Mouse (Mus musculus): ENCODE data around the gene Slc25a39.
"Not testable (repeated sequence)": the region's sequence is repeated elsewhere in the genome, so short reads cannot be mapped to it uniquely, and the experiment has no call there.

Gene Slc25a39

DNA sequence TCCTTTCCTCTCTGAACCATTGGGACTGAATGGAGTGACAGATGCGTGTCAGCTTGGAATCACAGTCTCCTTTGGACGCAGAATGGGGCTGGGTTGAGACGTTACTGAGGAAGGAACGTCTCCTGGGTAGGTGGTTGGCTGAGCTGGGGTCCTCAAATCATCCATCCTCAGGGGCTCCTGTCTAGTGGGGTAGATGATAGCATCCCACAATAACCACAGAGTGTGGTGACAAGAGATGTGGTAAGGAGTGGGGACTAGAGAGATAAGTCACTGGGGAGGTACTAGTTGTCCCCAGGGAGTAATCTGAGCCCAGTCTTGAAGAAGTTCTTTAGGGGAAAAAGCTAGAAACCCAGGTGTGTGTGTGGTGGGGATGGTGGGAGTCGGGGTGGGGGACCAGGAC is 39.4 kb downstream of the Slc25a39 start:
- no peak for DNase-seq

DNA sequence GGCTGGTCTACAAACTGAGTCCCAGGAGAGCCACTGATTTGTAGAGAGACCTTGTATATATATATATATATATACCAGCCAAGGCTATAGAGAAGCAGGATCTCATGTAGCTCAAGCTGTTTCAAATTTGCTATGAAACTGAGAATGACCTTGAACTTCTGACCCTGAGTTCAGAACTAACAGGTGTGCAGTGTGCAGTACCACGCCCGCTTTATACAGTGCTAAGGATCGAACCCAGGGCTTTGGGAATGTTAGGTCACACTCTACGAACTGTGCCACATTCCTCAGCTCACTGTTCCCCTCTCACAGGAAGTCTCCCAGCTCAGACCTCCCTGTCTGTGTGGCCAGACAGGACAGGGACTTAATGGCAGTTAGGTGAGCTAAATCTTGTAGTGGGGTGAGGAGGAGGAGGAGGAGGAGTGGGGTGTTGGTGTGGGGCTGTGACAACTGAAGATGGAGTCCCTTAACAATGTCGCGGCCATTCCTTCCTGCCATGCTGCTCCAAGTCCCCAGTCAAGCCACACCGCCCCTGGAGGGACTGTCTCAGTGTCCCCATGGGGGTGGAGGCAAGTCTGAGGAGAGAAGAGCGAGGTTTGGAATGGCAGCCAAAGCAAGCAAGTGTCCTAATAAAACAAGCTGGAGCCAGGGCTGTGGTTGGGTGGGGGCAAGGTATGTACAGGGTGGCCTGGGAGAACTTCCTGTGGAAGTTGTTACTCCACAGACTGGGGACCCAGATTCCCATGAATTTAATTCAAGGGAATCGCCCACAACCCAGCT is 40.1 kb downstream of the Slc25a39 start:
- no peak for DNase-seq

DNA sequence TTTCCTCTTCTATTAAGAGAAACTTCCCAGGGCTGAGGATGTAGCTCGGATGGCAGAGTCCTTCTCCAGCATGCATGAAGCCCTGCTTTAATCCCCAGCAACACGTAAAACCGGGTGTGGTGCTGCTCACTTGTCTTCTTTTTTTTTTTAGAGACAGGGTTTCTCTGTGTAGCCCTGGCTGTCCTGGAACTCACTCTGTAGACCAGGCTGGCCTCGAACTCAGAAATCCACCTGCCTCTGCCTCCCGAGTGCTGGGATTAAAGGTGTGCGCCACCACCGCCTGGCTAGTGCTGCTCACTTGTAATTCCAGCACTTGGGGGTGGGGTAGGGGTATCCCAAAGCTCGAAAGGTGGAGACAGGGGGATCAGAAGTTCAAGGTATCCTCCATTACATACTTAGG is 41.6 kb downstream of the Slc25a39 start, which contains the start of gene Slc4a1:
TSS of gene Slc4a1 (minus strand) at position 101 of the 400 bp plus-strand sequence.
- not testable (repeated sequence) for DNase-seq

DNA sequence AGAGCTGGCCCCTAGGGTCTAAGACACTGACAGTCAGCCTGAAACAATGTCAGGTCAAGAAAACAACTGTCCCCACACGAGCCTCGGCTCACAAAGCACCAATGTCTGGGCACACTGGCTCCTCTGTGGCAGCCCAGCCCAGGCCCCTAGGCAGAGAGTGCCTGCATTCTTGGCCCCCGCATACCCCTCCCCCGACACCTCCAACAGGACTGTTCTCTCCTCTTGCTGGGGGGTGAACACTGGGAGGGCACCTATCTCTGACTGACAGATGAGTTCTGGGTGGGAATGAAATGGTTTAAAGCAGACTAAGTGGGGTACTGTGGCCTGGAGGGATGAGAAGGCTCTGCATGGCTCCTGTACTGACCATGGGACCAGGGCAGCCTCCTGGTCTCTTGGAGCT is 42.0 kb downstream of the Slc25a39 start:
- no peak for DNase-seq

DNA sequence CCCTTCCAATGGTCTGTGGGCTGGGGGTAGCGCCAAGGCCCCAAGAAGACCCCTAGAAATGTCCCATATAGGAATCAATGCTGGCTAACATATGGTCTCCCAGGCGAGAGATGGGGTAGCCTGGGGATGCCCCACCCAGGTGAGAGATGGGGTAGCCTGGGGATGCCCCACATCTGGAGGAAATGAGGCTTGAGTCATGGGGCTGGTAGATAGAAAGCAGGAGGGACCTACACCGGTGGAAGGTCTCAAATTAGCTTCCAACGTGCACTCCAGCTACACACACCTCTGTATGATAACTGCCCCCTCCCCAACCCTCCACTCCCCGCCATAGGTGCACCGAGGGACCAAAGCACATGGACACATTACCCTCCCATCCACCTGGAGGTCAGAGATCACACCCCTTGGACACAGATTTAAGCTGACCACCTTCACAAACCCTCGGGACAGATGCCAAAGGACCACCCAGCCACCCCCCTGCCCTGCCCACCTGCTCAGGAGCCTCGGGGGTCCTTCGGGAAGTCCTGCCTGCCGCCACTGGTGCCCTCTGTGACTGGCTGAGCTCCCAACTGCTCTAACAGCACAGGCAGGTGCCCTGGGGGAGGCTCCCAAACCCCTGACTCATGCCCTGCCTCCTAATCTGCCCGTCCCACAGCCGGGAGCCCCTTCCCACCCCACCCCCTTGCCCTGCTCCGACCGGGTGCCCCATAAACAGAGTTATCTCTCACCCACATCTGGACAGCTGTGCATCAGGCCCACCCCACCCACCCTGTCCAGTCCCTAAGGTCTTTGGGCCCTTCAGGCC is 43.0 kb downstream of the Slc25a39 start:
- no peak for DNase-seq

DNA sequence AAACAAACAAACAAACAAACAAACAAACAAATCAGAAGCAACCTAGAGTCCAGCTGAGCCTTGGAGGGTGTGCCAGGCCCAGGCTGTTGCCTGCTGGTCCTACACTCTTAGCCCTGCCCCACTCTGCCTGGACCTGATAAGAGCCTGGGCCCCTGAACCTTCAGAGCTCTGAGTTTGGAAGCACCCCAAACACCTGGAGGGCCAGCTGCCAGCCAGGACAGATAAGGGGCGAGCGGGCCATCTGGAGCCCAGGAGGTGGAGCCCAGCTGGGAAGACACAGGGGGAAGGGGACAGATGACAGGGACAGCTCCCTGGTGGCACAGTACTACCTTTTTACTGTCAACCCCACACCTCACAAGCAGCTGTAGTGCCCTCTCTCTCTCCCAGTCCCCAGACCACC is 44.1 kb downstream of the Slc25a39 start:
- no peak for DNase-seq

DNA sequence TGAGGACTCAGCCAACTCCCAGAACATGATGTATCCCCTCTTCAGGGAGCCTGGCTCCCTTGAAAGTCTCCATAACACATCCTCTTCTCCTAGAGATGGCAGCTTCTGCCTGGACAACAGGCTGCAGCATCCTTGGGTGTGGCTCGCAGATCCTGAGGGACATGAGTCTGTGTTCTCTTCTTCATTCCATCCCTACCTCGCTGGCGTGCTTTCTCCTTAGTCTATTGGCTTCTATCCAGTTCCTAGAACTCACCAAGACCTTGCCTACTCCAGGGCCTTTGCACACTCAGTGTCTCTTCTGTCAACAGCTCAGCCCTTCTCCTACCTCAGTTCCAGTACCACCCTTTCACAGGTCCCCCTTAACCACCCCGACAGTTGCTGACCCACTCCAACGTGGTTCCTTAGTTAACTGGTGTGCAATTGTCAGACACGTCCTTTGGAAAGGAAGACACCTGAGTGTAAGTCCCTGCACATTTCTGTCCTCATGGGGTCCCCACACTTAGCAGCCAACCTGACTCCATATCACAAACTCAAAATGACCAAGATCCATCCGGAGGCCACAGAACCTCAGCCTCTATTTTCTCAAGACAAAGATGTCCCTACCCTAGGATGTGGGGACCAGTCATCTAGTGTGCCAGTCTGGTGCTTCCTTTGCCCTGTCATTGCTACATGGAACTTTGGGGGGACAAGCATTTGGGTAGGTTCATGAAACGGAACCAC is 45.8 kb downstream of the Slc25a39 start:
- DNase-seq = no peak

DNA sequence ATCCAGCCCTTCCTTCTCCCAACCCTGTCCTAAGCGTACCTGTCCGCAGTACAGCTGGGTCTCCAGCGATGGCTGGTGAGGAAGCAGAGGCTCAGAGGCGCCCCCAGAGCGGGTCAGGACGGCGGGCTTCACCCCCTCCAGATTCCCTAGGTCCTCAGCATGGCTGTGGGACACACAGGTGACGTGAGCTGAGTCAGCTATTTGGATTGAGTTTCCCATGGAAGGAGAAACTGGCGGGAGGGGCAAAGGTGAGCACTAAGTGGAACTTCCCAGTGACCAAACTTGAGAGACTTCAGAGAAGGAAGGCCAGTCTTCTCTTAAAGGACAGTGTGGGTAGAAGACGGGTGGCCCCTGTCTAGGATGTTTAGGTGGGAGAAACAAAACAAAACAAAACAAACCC is 49.4 kb downstream of the Slc25a39 start:
- no peak for DNase-seq

DNA sequence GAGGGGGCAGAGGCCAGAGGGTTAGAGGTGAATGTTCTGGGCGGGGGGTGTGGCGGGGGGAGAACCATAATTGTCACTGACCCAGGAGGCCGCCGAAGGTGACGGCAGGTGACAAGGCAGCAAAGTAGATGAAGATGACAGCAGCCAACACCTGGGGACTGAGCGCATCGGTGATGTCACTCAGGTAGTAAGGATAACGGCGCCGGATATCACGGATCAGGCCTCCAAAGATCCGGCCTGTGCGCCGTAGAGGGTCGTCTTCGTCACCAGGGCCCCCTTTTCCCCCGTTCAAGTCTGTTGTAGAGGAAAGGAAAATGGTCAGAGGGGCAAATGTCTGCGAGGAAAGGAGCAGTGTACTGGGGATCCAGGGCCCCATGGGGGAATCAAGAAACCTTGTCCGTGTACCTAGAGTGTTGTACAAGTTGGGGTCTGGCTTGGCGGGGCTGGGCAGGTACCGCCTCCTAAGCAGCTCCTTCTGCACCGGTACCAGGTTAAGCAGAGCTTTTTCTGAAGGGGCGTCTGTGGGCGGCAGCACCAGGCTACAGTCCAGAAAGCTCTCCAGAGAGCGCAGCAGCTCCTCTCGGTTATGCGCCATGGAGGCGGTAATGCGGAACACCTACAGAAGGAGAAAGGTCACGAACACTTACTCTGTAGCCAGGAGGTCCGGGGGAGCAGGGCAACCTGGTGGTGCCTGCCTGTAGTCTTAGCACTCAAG is 51.0 kb downstream of the Slc25a39 start:
- DNase-seq = no peak

DNA sequence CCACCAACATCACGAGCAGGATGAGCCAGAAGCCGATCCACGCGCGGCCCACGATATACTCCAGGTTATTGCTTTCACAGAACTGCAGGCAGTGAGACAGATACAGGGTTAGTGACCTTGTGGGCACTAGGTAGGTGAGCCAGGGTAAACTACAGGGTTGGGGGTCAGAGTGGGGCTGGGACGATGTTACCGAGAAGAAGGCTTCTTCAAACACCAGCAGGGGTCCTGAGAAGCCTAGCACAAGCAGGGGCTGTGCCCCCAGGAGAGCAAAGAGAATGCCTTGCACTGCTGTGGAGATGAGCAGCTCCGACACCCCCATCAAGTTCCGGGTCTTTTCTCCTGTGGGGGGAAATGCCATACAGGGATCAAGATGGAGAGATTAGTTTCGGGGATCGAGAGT is 51.6 kb downstream of the Slc25a39 start:
- DNase-seq = no peak

DNA sequence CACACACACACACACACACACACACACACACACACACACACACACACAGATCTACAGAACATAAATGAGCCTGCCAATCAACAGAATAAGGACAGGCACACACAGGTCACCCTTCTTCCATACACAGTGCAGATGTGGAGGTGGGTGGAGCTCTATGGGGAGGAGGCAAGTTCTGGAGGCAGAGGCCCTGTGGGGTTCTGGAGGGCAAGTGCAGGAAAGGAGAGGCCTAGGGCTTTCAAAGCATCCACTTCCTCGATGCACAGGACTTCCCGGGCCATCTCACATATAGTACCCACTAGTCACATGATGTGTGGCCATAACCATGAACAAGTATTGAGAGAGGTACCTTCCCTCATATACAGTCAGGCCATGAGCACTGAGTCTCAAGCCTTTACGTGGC is 52.2 kb downstream of the Slc25a39 start:
- no peak for DNase-seq

DNA sequence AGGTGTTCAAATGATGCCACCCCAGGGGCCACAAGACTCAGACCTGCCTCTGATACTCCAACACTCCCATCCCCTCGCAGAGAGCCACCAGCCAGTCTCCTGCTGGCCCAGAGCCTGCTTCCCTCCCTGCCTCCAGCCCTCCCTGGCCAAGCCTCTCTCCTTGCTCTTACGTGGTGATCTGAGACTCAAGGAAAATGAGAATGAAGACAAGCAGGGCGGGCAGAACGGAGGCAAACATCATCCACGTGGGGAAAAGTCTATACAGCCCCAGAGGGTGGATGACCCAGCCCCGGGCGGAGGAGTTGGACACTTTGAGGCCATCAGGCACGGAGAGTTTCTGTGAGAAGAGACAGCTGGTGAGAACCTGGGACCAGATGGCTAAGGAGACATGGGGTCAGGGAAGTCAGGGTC is 54.7 kb downstream of the Slc25a39 start:
- DNase-seq = peak; percentile 80

All from cerebellum, adult 9-11 months (tissue).